Mouse (Mus musculus) hindbrain, embryonic 14.5 days (tissue): Measurements from ENCODE around the gene Shank1. TPM values are rescaled to one million over a fixed set of nuclear protein-coding genes. Genes with fewer than 3 reads are reported as not detected.
A peak's percentile ranks its signal among the peaks of the same experiment; 100 is the strongest.

ENCODE experiments used
- ATAC-seq: fragments of 200-750 bp; cut with Nextera tagmentation; 2 replicates; pipeline ENCODE4 v1.8.0; 2017; ENCODE audit warnings: moderate number of reproducible peaks, mild to moderate bottlenecking, moderate TSS enrichment, moderate library complexity; ENCODE audit not compliant: low FRiP score
- DNase-seq: peaks from one replicate; pipeline ENCODE4 v3.0.0-alpha.2; 2015; ENCODE audit warnings: low spot score
- H3K27ac ChIP-seq: fragments of 300-500 bp; sonication (generic); 2 replicates; pipeline ENCODE4 v1.5.1; 2014; ENCODE audit warnings: mild to moderate bottlenecking, moderate library complexity
- H3K27me3 ChIP-seq: fragments of 300-500 bp; sonication (generic); 2 replicates; pipeline ENCODE4 v1.6.1; 2014; ENCODE audit warnings: mild to moderate bottlenecking, low read length, mixed read lengths; ENCODE audit not compliant: control insufficient read depth, insufficient read depth
- H3K36me3 ChIP-seq: fragments of 300-500 bp; sonication (generic); replicated peaks from 2 replicates; pipeline ENCODE4 v1.6.1; 2014; ENCODE audit not compliant: control insufficient read depth, insufficient read depth
- H3K4me1 ChIP-seq: fragments of 300-500 bp; sonication (generic); replicated peaks from 2 replicates; pipeline ENCODE4 v1.6.1; 2014; ENCODE audit warnings: antibody characterized with exemption, low read length, mixed read lengths; ENCODE audit not compliant: control insufficient read depth, insufficient read depth
- H3K4me2 ChIP-seq: fragments of 300-500 bp; sonication (generic); replicated peaks from 2 replicates; pipeline ENCODE4 v1.6.1; 2014; ENCODE audit warnings: mild to moderate bottlenecking, moderate library complexity
- H3K4me3 ChIP-seq: fragments of 300-500 bp; sonication (generic); replicated peaks from 2 replicates; pipeline ENCODE4 v1.5.1; 2014; ENCODE audit warnings: mild to moderate bottlenecking, low read length
- H3K9ac ChIP-seq: fragments of 300-500 bp; sonication (generic); 2 replicates; pipeline ENCODE4 v1.6.1; 2014
- H3K9me3 ChIP-seq: fragments of 300-500 bp; sonication (generic); 2 replicates; pipeline ENCODE4 v1.6.1; 2016; ENCODE audit warnings: low read length; ENCODE audit not compliant: control insufficient read depth
- WGBS: fragments of 180-500 bp; shearing (Covaris S2); extraction: QIAGEN DNeasy Blood & Tissue Kit; methylation state at CpG from one replicate; pipeline ENCODE4 v1.1.7; 2014; 5-methylcytosine and 5-hydroxymethylcytosine counted together
- polyA plus RNA-seq: library from polyadenylated mRNA; unstranded; fragments of >200 nt; fragmentation: Nextera tagmentation; extraction: Ambion mirVana; gene quantifications from 2 replicates; pipeline ENCODE4 v1.2.1, GENCODE M21; 2014

Shank1 gene
- polyA plus RNA-seq, 1 experiment from 2014 or later = 46.8 TPM

GRCm38 (mm10) chr7:44349043-44349442 lies 39.0 kb downstream of the Shank1 start:
- peaks cover 21% of the 10 kb centered on the region; the same call in 1 of the 2 replicates for H3K4me1 ChIP-seq
- no peak overlapping the region for H3K4me3 ChIP-seq
- H3K9me3 ChIP-seq = no peaks in the 10 kb centered on the region
- H3K36me3 ChIP-seq = peaks cover 91% of the 10 kb centered on the region
- H3K27me3 ChIP-seq = peaks cover 32% of the 10 kb centered on the region
- no peak for ATAC-seq
- WGBS = 24% methylated on average over 3 of the region's 3 CpGs
- H3K4me2 ChIP-seq = no peak overlapping the region
- no peak overlapping the region for H3K9ac ChIP-seq
- no peak overlapping the region for H3K27ac ChIP-seq
- no peak for DNase-seq

- 5% methylated on average over 25 of the region's 25 CpGs for WGBS
- H3K27me3 ChIP-seq = peaks cover 44% of the 10 kb centered on the region
These were observed 41.1 kb downstream of the Shank1 start for GRCm38 (mm10) chr7:44350957-44351711.

GRCm38 (mm10) chr7:44351881-44352749 lies 42.1 kb downstream of the Shank1 start:
- Histone ChIP-seq H3K36me3 (peaks cover 80% of the 10 kb centered on the region), H3K9me3 (no peaks in the 10 kb centered on the region), H3K27me3 (peaks cover 49% of the 10 kb centered on the region), H3K9ac (peak overlapping the region; percentile 45), H3K27ac (no peak overlapping the region), H3K4me1 (peaks cover 23% of the 10 kb centered on the region; the same call in 1 of the 2 replicates), H3K4me2 (0 out of 2 replicates have a peak overlapping the region, but pooled peaks have one; percentile 2), H3K4me3 (peak overlapping the region; percentile 0; the same call in 1 of the 2 replicates)
- peak; percentile 32 for ATAC-seq
- 7% methylated on average over 70 of the region's 71 CpGs for WGBS
- no peak for DNase-seq

More at GRCm38 (mm10) chr7:44350957-44351711, 41.1 kb downstream of the Shank1 start:
- DNase-seq (peak; percentile 93), ATAC-seq (peak; percentile 41)
- Histone ChIP-seq H3K4me2 (peak overlapping the region; percentile 44), H3K9ac (peak overlapping the region; percentile 45), H3K9me3 (no peaks in the 10 kb centered on the region), H3K4me3 (peak overlapping the region; percentile 15), H3K36me3 (peaks cover 84% of the 10 kb centered on the region), H3K27ac (peak overlapping the region; percentile 41), H3K4me1 (peaks cover 23% of the 10 kb centered on the region; the same call in 1 of the 2 replicates)

- H3K36me3 ChIP-seq = peaks cover 77% of the 10 kb centered on the region
- ATAC-seq (no peak), DNase-seq (no peak)
- no peaks in the 10 kb centered on the region for H3K9me3 ChIP-seq
- H3K9ac ChIP-seq = peak overlapping the region; percentile 36
- H3K4me1 ChIP-seq = peaks cover 27% of the 10 kb centered on the region; the same call in 1 of the 2 replicates
- 4% methylated on average over 71 of the region's 71 CpGs for WGBS
- H3K4me2 ChIP-seq = 0 out of 2 replicates have a peak overlapping the region, but pooled peaks have one; percentile 2
- H3K27ac ChIP-seq = no peak overlapping the region
- H3K4me3 ChIP-seq = peak overlapping the region; percentile 0; the same call in 1 of the 2 replicates
- peaks cover 55% of the 10 kb centered on the region for H3K27me3 ChIP-seq
These were observed 42.9 kb downstream of the Shank1 start for GRCm38 (mm10) chr7:44352750-44353600.

- Histone ChIP-seq H3K4me2 (no peak overlapping the region), H3K9me3 (no peaks in the 10 kb centered on the region), H3K9ac (peak overlapping the region; percentile 36), H3K27me3 (peaks cover 55% of the 10 kb centered on the region), H3K27ac (no peak overlapping the region), H3K36me3 (peaks cover 69% of the 10 kb centered on the region), H3K4me1 (peaks cover 32% of the 10 kb centered on the region; the same call in 1 of the 2 replicates), H3K4me3 (no peak overlapping the region)
- ATAC-seq (no peak), DNase-seq (no peak)
- WGBS = 5% methylated on average over 34 of the region's 35 CpGs
These were observed 43.7 kb downstream of the Shank1 start for GRCm38 (mm10) chr7:44353601-44354340.

- peaks cover 41% of the 10 kb centered on the region for H3K4me1 ChIP-seq
- 46% methylated on average over 6 of the region's 6 CpGs for WGBS
- H3K27ac ChIP-seq = no peak overlapping the region
These were observed 45.4 kb downstream of the Shank1 start for GRCm38 (mm10) chr7:44355411-44355810.

GRCm38 (mm10) chr7:44356590-44357481 lies 46.8 kb downstream of the Shank1 start:
- Histone ChIP-seq H3K4me1 (peaks cover 40% of the 10 kb centered on the region), H3K27ac (no peak overlapping the region), H3K36me3 (peaks cover 43% of the 10 kb centered on the region), H3K9ac (0 out of 2 replicates have a peak overlapping the region, but pooled peaks have one; percentile 2), H3K27me3 (peaks cover 45% of the 10 kb centered on the region), H3K4me2 (no peak overlapping the region), H3K4me3 (no peak overlapping the region), H3K9me3 (no peaks in the 10 kb centered on the region)
- no peak for DNase-seq
- no peak for ATAC-seq
- WGBS = 4% methylated on average over 35 of the region's 35 CpGs

More at GRCm38 (mm10) chr7:44355411-44355810, 45.4 kb downstream of the Shank1 start:
- no peak overlapping the region for H3K4me2 ChIP-seq
- no peak overlapping the region for H3K9ac ChIP-seq
- no peak for DNase-seq
- peaks cover 53% of the 10 kb centered on the region for H3K36me3 ChIP-seq
- no peak for ATAC-seq
- H3K27me3 ChIP-seq = peaks cover 53% of the 10 kb centered on the region
- no peaks in the 10 kb centered on the region for H3K9me3 ChIP-seq
- H3K4me3 ChIP-seq = no peak overlapping the region
